Mouse (Mus musculus) Patski (cell line): ENCODE data around the gene Ing3. TPM values are rescaled to one million over a fixed set of nuclear protein-coding genes. Genes with fewer than 3 reads are reported as not detected.

ENCODE experiments used
- ATAC-seq: fragments of 100-300 bp; one replicate; pipeline ENCODE4 v1.8.0; 2021
- CTCF ChIA-PET: fragments of 350-600 bp; sonication (Branson Sonifier 250); formaldehyde crosslinking; loops from one replicate; lab custom pipeline; 2022; ENCODE audit warnings: inconsistent platforms; lab: Charles Lee
- POLR2A ChIA-PET: fragments of 350-600 bp; sonication (Branson Sonifier 250); formaldehyde crosslinking; loops from one replicate; lab custom pipeline; 2022; ENCODE audit warnings: antibody characterized with exemption, inconsistent platforms; lab: Charles Lee
- DNase-seq: peaks from one replicate; pipeline ENCODE4 v3.0.0-alpha.2; 2011; ENCODE audit warnings: low read depth, low spot score
- H3K27me3 ChIP-seq: fragments of 371-371 bp; one replicate; pipeline ENCODE4 v1.5.1; 2021
- CTCF ChIP-seq: fragments of 100-300 bp; IDR thresholded peaks from one replicate; pipeline ENCODE4 v1.5.1; 2021
- in situ Hi-C: fragments of 300-500 bp; cut with MboI; formaldehyde crosslinking; loops from 3 replicates; pipeline ENCODE4 v1.11.1; 2018; ENCODE audit warnings: low pct_unique_long_range_greater_than_20kb, mixed read lengths
- polyA plus RNA-seq: library from polyadenylated mRNA; unstranded; gene quantifications from one replicate; pipeline ENCODE4 v1.2.3, GENCODE M21; 2021

The Ing3 gene
- polyA plus RNA-seq, 1 experiment from 2014 or later = 19.9 TPM

- ChIA-PET CTCF (no interaction called here), POLR2A (no interaction called here)
- no peak for ATAC-seq
- no peak for TF ChIP-seq CTCF
- peaks cover 60% of the 10 kb centered on the region for H3K27me3 ChIP-seq
- no peak for DNase-seq
- in situ Hi-C loops = no loop called here
Measured at GRCm38 (mm10) chr6:22021315-22021714, 71.9 kb downstream of the Ing3 start.

DNA sequence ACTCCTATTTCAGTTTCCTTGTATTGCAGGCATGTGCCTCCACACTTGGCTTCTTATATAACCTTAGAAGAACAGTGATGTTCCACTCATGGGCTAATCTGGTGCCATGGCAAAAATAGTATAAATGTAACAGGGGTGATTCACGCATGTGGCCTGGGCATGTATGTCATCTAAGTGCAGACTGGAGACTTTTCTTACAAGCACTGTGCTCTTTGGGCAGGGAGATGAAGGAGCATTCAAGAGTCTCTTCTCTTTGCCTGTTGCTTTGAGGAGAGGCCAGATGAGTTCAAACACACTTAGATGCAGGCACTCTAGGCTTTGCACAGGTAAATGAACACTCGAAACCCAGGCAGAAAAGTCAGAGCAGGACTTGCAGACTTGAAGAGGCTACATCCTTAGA is 74.8 kb downstream of the Ing3 start:
- TF ChIP-seq CTCF = no peak
- in situ Hi-C loops = no loop called here
- ChIA-PET CTCF (no interaction called here), POLR2A (no interaction called here)
- DNase-seq = no peak
- ATAC-seq = no peak
- H3K27me3 ChIP-seq = peaks cover 49% of the 10 kb centered on the region

Other genes with a start within 250 kb of the Ing3 start
- 25.1 TPM for gene Tspan12, start 97.1 kb upstream of the Ing3 start, polyA plus RNA-seq
- 0.41 TPM for gene Cped1, start 36.3 kb downstream of the Ing3 start, polyA plus RNA-seq